Mouse (Mus musculus): ENCODE measurements around the gene Cspg4.

DNA sequence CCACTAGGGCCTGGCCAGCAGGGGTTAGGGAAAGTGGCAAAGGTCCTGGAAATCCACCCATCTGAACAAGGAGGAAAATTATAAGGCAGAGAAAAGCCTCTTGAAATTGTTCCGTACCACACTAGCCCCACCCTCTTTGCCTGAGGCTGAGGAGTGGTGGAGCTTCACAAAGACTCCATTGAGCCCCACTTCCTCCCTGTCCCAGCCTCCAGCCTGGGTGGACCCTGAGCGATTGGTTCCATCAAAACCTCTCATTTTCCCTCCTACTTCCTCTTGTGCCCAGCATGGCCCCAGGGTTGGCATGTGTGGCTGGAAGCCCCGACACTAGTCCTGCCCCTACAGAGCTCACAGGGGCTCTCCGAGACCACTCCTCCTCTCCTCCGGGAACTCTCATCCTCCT lies 12.5 kb downstream of the Cspg4 start:
- TF ChIP-seq CTCF (conservative IDR thresholded peaks at IDR 0.05; ENCODE audit: insufficient read depth, insufficient read length, low read depth, low read length) (no peak), POLR2A (IDR thresholded peaks at IDR 0.05; ENCODE audit: low read depth, low read length) (no peak)
